Mouse (Mus musculus) liver, adult 2 months (tissue): Measurements from ENCODE around the gene Gaa. TPM values are rescaled to one million over a fixed set of nuclear protein-coding genes. Genes with fewer than 3 reads are reported as not detected.
A peak's percentile ranks its signal among the peaks of the same experiment; 100 is the strongest.
"Not testable (repeated sequence)": the region's sequence is repeated elsewhere in the genome, so short reads cannot be mapped to it uniquely, and the experiment has no call there.

Source experiments
- DNase-seq: peaks from one replicate; pipeline ENCODE4 v3.0.0-alpha.2; 2011; ENCODE audit warnings: low read depth, low spot score; ENCODE audit errors: extremely low read depth
- H3K27ac ChIP-seq: fragments of 200-500 bp; replicated peaks from 2 replicates; pipeline ENCODE4 v1.5.1; 2012; ENCODE audit warnings: low read depth, mild to moderate bottlenecking, control low read depth, inconsistent platforms, low read length; ENCODE audit not compliant: insufficient read depth
- H3K27me3 ChIP-seq: fragments of 200-500 bp; 2 replicates; pipeline ENCODE4 v1.6.1; 2012; ENCODE audit warnings: mild to moderate bottlenecking, moderate library complexity, low read length, inconsistent platforms; ENCODE audit not compliant: control insufficient read depth, insufficient read depth
- H3K36me3 ChIP-seq: fragments of 200-500 bp; 2 replicates; pipeline ENCODE4 v1.6.1; 2012; ENCODE audit warnings: low read length, inconsistent platforms; ENCODE audit not compliant: control insufficient read depth, insufficient read depth
- H3K4me1 ChIP-seq: fragments of 200-500 bp; 2 replicates; pipeline ENCODE4 v1.6.1; 2011; ENCODE audit warnings: low read length; ENCODE audit not compliant: control insufficient read depth, insufficient read depth
- H3K4me3 ChIP-seq: fragments of 200-500 bp; 2 replicates; pipeline ENCODE4 v1.5.1; 2011; ENCODE audit warnings: low read depth, mild to moderate bottlenecking, control low read depth, low read length, moderate library complexity; ENCODE audit not compliant: insufficient read depth
- H3K79me2 ChIP-seq: fragments of 200-500 bp; 2 replicates; pipeline ENCODE4 v1.6.1; 2012; ENCODE audit warnings: inconsistent platforms, mild to moderate bottlenecking, low read length, moderate library complexity; ENCODE audit not compliant: control insufficient read depth, insufficient read depth
- H3K9ac ChIP-seq: fragments of 200-500 bp; 2 replicates; pipeline ENCODE4 v1.6.1; 2012; ENCODE audit warnings: low read depth, mild to moderate bottlenecking, control low read depth, inconsistent platforms, low read length
- CTCF ChIP-seq: fragments of 200-500 bp; IDR thresholded peaks from 2 replicates; pipeline ENCODE4 v1.5.1; 2011; ENCODE audit warnings: low read depth, low read length, control low read depth
- POLR2A ChIP-seq: fragments of 200-500 bp; IDR thresholded peaks from 2 replicates; pipeline ENCODE4 v1.6.1; 2011; ENCODE audit warnings: low read length, control low read depth; ENCODE audit not compliant: insufficient read depth; ENCODE audit errors: extremely low read depth
- WGBS: fragments of 180-500 bp; shearing (Covaris S2); methylation state at CpG from one replicate; pipeline ENCODE4 v1.1.7; 2018; 5-methylcytosine and 5-hydroxymethylcytosine counted together
- polyA plus RNA-seq: library from polyadenylated mRNA; depleted of rRNA; stranded (reverse); fragments of >200 nt; gene quantifications from 2 replicates; pipeline ENCODE4 v1.2.3, GENCODE M21; 2012
- total RNA-seq: library from RNA; depleted of rRNA; stranded (reverse); fragments of >200 nt; gene quantifications from 2 replicates; pipeline ENCODE4 v1.2.3, GENCODE M21; 2014

The Gaa gene
- total and polyA plus RNA-seq, 2 experiments = 22.4 to 119 TPM

DNA sequence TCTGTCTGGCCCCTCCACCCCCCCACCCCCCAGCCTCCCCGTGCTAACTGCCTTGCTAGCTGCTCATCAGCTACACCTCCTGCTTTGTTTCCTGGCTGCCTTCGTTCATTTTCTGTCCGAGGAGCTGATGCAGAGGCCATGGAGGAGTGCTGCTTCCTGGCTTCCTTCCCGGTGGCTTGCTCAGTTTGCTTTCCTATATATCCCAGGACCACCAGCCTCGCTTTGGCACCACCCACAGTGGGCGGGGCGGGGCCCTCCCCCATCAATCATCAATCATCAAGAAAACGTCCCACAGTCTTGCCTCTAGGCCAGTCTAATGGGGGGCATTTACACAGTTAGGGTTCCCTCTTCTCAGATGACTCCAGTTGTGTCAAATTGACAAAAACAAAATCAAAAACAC, 31.3 kb upstream of the Gaa start:
- WGBS = 30% methylated on average over 8 of the region's 8 CpGs
- Histone ChIP-seq H3K4me1 (no peaks in the 10 kb centered on the region), H3K9ac (no peak overlapping the region), H3K27me3 (no peaks in the 10 kb centered on the region), H3K36me3 (no peaks in the 10 kb centered on the region), H3K27ac (no peak overlapping the region), H3K79me2 (no peaks in the 10 kb centered on the region), H3K4me3 (no peak overlapping the region)
- no peak for DNase-seq
- no peak for TF ChIP-seq CTCF
- TF ChIP-seq POLR2A = no peak

DNA sequence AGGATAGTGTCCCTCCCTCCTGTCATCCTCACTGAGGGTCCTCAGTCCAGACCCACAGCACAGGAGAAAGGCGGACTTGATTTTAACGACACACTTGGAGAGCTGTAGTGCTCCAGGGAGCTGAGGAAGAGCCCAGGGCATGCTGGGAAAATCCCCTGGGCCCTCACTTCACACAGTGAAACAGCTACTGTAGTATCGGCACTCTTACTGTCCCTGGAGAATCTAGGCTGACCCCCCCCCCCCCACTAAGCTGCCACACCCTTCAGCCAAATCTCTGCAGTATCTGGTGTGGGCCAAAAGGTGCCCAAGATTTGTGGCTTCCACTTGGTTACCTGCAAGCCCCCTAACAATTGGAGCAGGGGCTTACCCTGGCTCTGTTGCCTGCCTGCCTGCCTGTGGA, 30.7 kb upstream of the Gaa start:
- TF ChIP-seq CTCF = no peak
- no peak for TF ChIP-seq POLR2A
- Histone ChIP-seq H3K79me2 (no peaks in the 10 kb centered on the region), H3K27ac (no peak overlapping the region), H3K4me3 (no peak overlapping the region), H3K4me1 (no peaks in the 10 kb centered on the region), H3K27me3 (no peaks in the 10 kb centered on the region), H3K9ac (no peak overlapping the region), H3K36me3 (no peaks in the 10 kb centered on the region)
- 90% methylated on average over 3 of the region's 3 CpGs for WGBS
- DNase-seq = no peak

- peak overlapping the region; percentile 47 for H3K4me3 ChIP-seq
- H3K4me1 ChIP-seq = no peaks in the 10 kb centered on the region
- H3K9ac ChIP-seq = peak overlapping the region; percentile 11; the same call in 1 of the 2 replicates
- TF ChIP-seq POLR2A (no peak), CTCF (no peak)
- H3K79me2 ChIP-seq = no peaks in the 10 kb centered on the region
- no peaks in the 10 kb centered on the region for H3K27me3 ChIP-seq
- no peaks in the 10 kb centered on the region for H3K36me3 ChIP-seq
- 27% methylated on average over 20 of the region's 20 CpGs for WGBS
- H3K27ac ChIP-seq = no peak overlapping the region
- DNase-seq = no peak
Observed at GRCm38 (mm10) chr11:119237568-119238304, 30.0 kb upstream of the Gaa start.

DNA sequence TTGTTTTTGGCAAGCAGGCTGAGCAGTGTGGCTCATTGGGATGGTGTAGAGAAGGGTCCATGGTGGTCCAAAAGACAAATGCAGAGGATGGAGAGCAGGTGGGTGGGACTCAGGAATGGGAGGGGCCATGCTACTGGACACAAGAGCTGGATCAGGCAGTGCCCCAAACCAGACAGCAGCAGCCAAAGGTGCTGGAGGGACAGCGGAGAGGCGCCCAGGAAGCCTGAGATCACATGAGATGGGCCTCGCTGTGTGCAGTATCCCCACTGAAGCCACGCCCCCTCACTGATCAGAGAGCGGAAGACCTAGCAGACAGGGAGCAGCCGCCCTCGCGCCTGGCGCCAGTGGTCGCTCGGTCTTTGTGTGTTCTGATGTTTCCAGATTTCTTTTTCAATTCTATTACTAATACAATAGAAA, 29.4 kb upstream of the Gaa start:
- peak overlapping the region; percentile 11; the same call in 1 of the 2 replicates for H3K4me3 ChIP-seq
- no peaks in the 10 kb centered on the region; the same call in 1 of the 2 replicates for H3K27me3 ChIP-seq
- H3K27ac ChIP-seq = no peak overlapping the region
- DNase-seq = no peak
- TF ChIP-seq CTCF = no peak
- no peak for TF ChIP-seq POLR2A
- H3K9ac ChIP-seq = no peak overlapping the region
- H3K79me2 ChIP-seq = no peaks in the 10 kb centered on the region
- no peaks in the 10 kb centered on the region for H3K36me3 ChIP-seq
- H3K4me1 ChIP-seq = no peaks in the 10 kb centered on the region
- WGBS = 4% methylated on average over 11 of the region's 11 CpGs

DNA sequence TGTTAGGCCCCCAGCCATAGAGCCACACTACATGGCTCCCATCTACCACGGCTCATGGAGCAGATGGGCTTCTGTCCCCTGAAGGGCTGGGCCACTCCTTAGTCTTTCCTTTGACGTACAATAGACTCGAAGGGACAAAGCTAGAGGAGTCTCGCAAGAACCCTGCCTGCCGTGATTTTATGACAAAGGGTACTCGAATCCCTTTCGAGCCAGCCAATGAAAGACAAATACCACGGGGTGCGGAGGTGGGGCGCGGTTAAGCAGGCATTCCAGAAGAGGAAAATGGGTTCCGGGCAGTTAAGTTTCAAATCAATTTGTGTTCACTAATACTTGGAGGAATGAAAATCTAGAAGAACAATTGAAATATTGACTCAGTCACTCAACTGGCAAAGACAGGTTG, 28.2 kb upstream of the Gaa start:
- no peaks in the 10 kb centered on the region for H3K4me1 ChIP-seq
- no peaks in the 10 kb centered on the region; the same call in 1 of the 2 replicates for H3K27me3 ChIP-seq
- TF ChIP-seq POLR2A (no peak), CTCF (no peak)
- no peaks in the 10 kb centered on the region for H3K79me2 ChIP-seq
- H3K9ac ChIP-seq = no peak overlapping the region
- H3K27ac ChIP-seq = no peak overlapping the region
- DNase-seq = no peak
- 96% methylated on average over 12 of the region's 12 CpGs for WGBS
- H3K4me3 ChIP-seq = no peak overlapping the region
- no peaks in the 10 kb centered on the region for H3K36me3 ChIP-seq

DNA sequence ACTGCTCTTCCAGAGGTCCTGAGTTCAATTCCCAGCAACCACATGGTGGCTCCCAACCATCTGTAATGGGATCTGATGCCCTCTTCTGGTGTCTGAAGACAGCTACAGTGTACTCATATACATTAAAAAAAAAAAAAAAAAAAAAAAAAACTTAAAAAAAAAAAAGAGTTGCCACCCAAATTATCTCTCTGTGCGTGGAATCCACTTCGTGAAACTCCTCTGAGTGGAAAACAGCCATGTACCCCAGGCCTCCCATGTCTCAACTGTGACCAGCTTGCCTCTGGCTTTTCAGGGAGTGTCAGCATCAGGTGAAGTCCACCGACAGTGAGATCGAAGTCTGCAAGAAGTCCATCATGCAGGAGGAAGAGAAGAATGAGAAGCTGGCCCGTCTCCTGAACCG, 22.1 kb upstream of the Gaa start:
- H3K27me3 ChIP-seq, H3K36me3 ChIP-seq, H3K9ac ChIP-seq, H3K4me1 ChIP-seq, H3K79me2 ChIP-seq, DNase-seq, H3K27ac ChIP-seq, H3K4me3 ChIP-seq: not testable (repeated sequence)
- whole genome bisulfite sequencing = 94% methylated on average over 6 of the region's 6 CpGs
